Mouse (Mus musculus): ENCODE data around the gene Ppfibp2. TPM values are rescaled to one million over a fixed set of nuclear protein-coding genes. Genes with fewer than 3 reads are reported as not detected.

Ppfibp2 gene
- polyA plus RNA-seq, 1 experiment from 2014 or later = 15.9 TPM

DNA sequence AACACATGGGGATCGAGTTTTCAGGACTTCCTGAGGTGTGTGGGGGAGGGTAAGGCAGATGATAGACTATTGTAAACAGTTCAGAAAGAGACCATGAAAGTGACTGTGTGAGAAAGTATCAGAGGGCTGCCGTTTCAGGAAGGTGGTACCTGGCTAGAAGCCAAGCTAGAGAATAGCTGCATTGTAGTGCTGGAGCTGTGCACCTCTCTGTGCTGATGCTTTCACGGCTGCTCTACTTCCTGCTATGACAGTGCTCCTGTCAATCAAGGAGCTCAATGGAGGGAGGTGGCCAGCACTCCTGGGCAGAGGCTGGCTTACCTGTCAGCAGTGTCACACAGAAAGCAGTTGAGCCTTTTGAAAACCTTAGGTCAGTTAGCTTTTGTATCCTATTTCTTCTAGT lies 92.4 kb downstream of the Ppfibp2 start:
- H3K4me3 ChIP-seq = no peak overlapping the region
- peaks cover 26% of the 10 kb centered on the region for H3K4me1 ChIP-seq
- WGBS = 14% methylated on average over 3 of the region's 3 CpGs
- H3K4me2 ChIP-seq (replicated peaks) = no peak overlapping the region
- no peaks in the 10 kb centered on the region for H3K9me3 ChIP-seq
- H3K9ac ChIP-seq = no peak overlapping the region
- H3K36me3 ChIP-seq = peaks cover 7% of the 10 kb centered on the region
- H3K27ac ChIP-seq = no peak overlapping the region
- no peak for ATAC-seq (ENCODE audit: insufficient number of reproducible peaks, insufficient read depth, low FRiP score, low TSS enrichment)
- no peaks in the 10 kb centered on the region for H3K27me3 ChIP-seq

DNA sequence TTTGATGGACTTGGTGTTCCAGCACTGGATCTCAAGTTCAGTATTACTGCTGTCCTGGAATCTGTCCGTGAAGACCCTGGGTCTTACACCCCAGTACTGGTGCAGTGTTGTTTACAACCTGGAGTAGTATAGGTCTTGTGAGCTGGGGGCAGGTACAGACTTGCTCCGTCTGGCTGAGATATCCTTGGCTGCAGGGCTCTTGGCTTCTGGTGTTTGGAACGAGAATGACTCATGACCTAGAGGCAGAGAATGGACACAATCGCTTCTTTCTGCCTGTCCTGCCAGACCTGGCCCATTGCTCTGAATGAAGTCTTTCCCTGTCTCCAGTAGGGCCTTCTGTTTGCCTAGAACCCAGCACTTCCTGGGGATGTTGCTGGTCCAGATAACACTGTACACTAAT lies 93.0 kb downstream of the Ppfibp2 start:
- H3K9ac ChIP-seq = no peak overlapping the region
- ATAC-seq (ENCODE audit: insufficient number of reproducible peaks, insufficient read depth, low FRiP score, low TSS enrichment) = no peak
- H3K4me3 ChIP-seq = no peak overlapping the region
- no peaks in the 10 kb centered on the region for H3K27me3 ChIP-seq
- no peak overlapping the region for H3K4me2 ChIP-seq (replicated peaks)
- no peak overlapping the region for H3K27ac ChIP-seq
- WGBS = 70% methylated on average over 4 of the region's 4 CpGs
- H3K36me3 ChIP-seq = peaks cover 6% of the 10 kb centered on the region
- no peaks in the 10 kb centered on the region for H3K9me3 ChIP-seq
- H3K4me1 ChIP-seq = peaks cover 31% of the 10 kb centered on the region

DNA sequence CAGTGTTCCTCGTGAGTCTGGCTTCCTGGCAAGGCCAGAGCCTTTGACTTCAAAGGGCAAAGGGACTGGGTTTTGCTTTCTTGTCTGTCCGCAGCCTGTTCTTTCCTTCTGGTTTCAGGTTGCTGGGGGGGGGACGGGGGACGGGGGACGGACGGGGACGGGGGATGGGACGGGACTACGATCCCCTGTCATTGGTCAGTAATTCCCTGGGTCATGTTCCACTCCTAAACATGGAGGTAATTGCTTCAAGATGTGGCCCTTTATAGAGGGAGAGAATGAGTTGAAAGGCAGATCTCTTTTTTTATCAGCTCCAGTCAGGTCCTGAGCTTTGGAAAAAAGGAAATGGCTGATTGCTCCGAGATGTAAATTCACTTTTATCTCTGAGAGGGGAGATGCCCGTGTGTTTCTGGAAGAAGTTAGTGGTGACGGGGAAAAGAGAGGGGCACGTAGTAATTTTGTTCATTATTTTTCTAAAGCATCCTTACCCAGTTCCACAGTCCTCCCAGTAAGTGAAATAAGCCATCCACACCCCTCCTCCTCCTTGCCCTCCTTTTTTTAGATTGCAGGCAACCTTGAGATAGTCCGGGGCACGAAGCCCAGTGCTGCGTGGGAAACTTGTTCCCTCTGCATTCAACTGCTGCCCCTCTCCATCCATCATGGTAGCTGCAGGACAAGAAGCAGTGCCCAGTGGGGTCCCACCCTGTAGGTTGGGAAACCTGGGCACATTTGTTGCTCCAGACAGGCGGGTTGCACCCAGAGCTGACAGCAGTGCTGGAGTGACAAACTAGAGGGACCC lies 95.6 kb downstream of the Ppfibp2 start:
- Histone ChIP-seq H3K27me3 (no peaks in the 10 kb centered on the region), H3K9ac (no peak overlapping the region), H3K4me1 (peaks cover 37% of the 10 kb centered on the region), H3K36me3 (no peaks in the 10 kb centered on the region; the same call in 1 of the 2 replicates), H3K27ac (peak overlapping the region; percentile 94), H3K9me3 (no peaks in the 10 kb centered on the region), H3K4me2 (replicated peaks) (peak overlapping the region; percentile 32), H3K4me3 (no peak overlapping the region)
- 9% methylated on average over 17 of the region's 17 CpGs for WGBS
- peak; percentile 57; the same call in 1 of the 2 replicates for ATAC-seq (ENCODE audit: insufficient number of reproducible peaks, insufficient read depth, low FRiP score, low TSS enrichment)

DNA sequence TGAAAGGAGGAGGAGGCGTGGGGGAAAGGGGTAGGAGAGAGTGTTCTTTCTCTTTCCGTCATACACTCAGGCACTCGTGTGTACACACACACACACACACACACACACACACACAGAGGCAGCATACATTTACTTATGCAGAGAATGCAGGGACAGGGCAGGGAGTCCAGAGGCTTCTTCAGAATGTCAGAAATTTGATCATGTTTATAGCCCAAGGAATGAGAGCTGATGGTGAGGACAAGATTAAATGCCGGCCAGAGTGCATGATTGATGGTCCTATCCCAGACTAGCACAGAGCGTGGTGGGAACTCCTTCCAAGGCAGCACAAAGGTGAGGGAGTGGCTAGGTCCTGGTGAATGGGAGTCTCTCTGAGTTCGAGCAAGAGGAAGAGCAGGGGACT lies 96.5 kb downstream of the Ppfibp2 start:
- 0 out of 2 replicates have a peak, but pooled peaks have one; percentile 54 for ATAC-seq (ENCODE audit: insufficient number of reproducible peaks, insufficient read depth, low FRiP score, low TSS enrichment)
- Histone ChIP-seq H3K4me2 (replicated peaks) (peak overlapping the region; percentile 32; the same call in 1 of the 2 replicates), H3K4me3 (no peak overlapping the region)

DNA sequence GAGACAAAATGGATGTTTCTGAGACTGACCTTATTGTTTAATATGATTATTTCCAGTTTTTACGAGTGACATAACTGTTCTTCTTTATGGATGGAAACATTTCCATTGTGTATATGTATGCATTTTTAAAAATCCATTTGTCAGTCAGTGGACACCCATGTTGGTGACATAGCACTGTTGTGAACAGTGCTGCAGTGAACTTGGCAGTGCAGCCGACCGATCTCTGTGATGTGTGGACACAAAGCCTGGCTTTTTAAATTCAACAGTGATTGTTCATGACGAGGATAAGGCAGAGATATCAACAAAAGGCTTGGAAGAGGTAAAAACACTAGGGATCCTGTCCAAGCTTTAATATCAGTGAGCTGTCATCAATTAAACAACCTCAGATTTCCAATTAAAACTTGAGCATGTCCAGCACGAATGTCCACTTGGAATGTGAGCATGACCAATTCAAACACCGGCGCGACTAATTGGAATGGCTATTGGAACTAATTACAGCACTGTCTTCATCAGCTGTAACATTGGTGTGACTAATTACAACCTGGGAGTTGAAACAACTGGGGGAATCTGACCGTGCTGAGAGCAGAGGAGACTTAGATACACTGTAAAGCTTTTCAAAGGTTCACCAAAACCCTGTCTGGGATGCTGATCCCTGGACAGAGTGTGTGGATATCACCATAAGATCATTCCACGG lies 99.4 kb downstream of the Ppfibp2 start:
- Histone ChIP-seq H3K27ac (no peak overlapping the region), H3K4me3 (no peak overlapping the region), H3K27me3 (no peaks in the 10 kb centered on the region), H3K36me3 (no peaks in the 10 kb centered on the region), H3K9me3 (no peaks in the 10 kb centered on the region), H3K4me1 (peaks cover 37% of the 10 kb centered on the region), H3K4me2 (replicated peaks) (no peak overlapping the region), H3K9ac (no peak overlapping the region)
- WGBS = 50% methylated on average over 10 of the region's 10 CpGs
- no peak for ATAC-seq (ENCODE audit: insufficient number of reproducible peaks, insufficient read depth, low FRiP score, low TSS enrichment)

More for the DNA sequence above, 96.5 kb downstream of the Ppfibp2 start:
- Histone ChIP-seq H3K27ac (peak overlapping the region; percentile 94), H3K9me3 (no peaks in the 10 kb centered on the region), H3K27me3 (no peaks in the 10 kb centered on the region), H3K4me1 (peaks cover 37% of the 10 kb centered on the region), H3K36me3 (no peaks in the 10 kb centered on the region), H3K9ac (no peak overlapping the region)
- WGBS = 15% methylated on average over 5 of the region's 6 CpGs

DNA sequence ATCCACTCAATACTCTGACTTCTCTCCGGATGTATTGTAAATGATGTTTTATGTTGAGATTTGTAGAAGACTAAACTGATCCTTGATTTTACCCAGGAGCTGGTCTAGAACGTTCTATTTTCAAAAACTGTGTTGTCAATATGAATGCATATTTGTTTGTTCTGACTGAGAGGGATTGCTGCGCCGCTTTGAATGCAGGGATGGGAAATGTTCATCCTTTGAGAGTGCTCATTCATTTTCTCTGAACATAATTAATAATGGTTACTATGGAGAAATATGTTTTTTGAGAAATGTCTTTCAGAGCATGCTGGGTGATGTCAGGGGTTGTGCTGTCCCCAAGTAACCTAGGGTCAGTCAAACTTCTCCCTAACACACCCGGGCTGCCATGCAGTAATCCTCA lies 102.1 kb downstream of the Ppfibp2 start:
- no peak for ATAC-seq (ENCODE audit: insufficient number of reproducible peaks, insufficient read depth, low FRiP score, low TSS enrichment)
- H3K36me3 ChIP-seq = 0 out of 2 replicates have a peak, but pooled peaks cover 1% of the 10 kb centered on the region
- no peaks in the 10 kb centered on the region for H3K9me3 ChIP-seq
- WGBS = 90% methylated on average over 5 of the region's 5 CpGs
- no peak overlapping the region for H3K4me2 ChIP-seq (replicated peaks)
- H3K4me3 ChIP-seq = no peak overlapping the region
- no peaks in the 10 kb centered on the region for H3K27me3 ChIP-seq
- H3K9ac ChIP-seq = no peak overlapping the region
- peaks cover 20% of the 10 kb centered on the region for H3K4me1 ChIP-seq
- no peak overlapping the region for H3K27ac ChIP-seq

DNA sequence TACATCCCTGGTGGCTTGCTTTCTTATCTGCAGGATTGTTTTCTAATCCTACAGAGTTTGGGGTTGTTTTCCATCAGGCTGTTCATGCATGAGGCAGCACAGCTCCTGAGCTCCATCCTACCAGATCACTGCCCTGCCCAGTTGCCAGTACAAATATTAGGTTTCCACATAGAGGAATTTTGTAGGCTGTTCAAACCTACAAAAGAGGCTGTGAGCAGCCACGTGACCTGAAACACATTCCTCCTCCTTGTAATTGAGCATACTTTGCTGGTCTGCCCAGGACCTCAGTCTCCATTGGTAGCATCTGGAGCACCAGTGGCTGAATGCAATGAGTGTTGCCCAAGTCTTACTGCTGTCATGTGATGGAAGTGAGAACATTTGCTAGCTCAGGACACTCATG lies 104.9 kb downstream of the Ppfibp2 start:
- no peak for ATAC-seq (ENCODE audit: insufficient number of reproducible peaks, insufficient read depth, low FRiP score, low TSS enrichment)
- 0 out of 2 replicates have a peak, but pooled peaks cover 3% of the 10 kb centered on the region for H3K36me3 ChIP-seq
- 44% methylated on average over 1 of the region's 1 CpGs for WGBS

DNA sequence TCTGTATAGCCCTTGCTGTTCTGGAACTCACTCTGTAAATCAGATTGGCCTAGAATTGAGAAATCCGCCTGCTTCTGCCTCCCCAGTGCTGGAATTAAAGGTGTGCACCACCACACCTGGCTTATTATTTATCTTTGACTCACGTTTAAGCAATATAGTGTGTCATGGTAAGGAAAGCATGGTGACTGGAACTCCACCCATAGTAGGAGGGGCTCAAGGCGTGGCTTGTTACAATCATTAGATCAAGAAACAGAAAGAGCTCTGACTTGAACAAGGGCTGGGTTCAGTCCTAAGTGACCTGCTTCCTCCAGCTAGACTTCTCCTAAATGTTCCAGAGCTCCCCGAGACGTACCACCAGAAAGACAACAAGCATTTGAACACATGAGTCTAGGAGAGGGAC lies 105.6 kb downstream of the Ppfibp2 start:
- H3K36me3 ChIP-seq = 0 out of 2 replicates have a peak, but pooled peaks cover 3% of the 10 kb centered on the region
- H3K27me3 ChIP-seq = no peaks in the 10 kb centered on the region
- 82% methylated on average over 5 of the region's 5 CpGs for WGBS
- H3K9ac ChIP-seq = no peak overlapping the region
- H3K27ac ChIP-seq = no peak overlapping the region
- ATAC-seq (ENCODE audit: insufficient number of reproducible peaks, insufficient read depth, low FRiP score, low TSS enrichment) = no peak
- H3K4me1 ChIP-seq = peaks cover 23% of the 10 kb centered on the region
- no peak overlapping the region for H3K4me2 ChIP-seq (replicated peaks)
- H3K9me3 ChIP-seq = no peaks in the 10 kb centered on the region
- H3K4me3 ChIP-seq = no peak overlapping the region

More for the DNA sequence above, 104.9 kb downstream of the Ppfibp2 start:
- no peak overlapping the region for H3K4me3 ChIP-seq
- peaks cover 23% of the 10 kb centered on the region for H3K4me1 ChIP-seq
- no peaks in the 10 kb centered on the region for H3K27me3 ChIP-seq
- H3K27ac ChIP-seq = no peak overlapping the region
- H3K9me3 ChIP-seq = no peaks in the 10 kb centered on the region
- no peak overlapping the region for H3K4me2 ChIP-seq (replicated peaks)
- H3K9ac ChIP-seq = no peak overlapping the region

DNA sequence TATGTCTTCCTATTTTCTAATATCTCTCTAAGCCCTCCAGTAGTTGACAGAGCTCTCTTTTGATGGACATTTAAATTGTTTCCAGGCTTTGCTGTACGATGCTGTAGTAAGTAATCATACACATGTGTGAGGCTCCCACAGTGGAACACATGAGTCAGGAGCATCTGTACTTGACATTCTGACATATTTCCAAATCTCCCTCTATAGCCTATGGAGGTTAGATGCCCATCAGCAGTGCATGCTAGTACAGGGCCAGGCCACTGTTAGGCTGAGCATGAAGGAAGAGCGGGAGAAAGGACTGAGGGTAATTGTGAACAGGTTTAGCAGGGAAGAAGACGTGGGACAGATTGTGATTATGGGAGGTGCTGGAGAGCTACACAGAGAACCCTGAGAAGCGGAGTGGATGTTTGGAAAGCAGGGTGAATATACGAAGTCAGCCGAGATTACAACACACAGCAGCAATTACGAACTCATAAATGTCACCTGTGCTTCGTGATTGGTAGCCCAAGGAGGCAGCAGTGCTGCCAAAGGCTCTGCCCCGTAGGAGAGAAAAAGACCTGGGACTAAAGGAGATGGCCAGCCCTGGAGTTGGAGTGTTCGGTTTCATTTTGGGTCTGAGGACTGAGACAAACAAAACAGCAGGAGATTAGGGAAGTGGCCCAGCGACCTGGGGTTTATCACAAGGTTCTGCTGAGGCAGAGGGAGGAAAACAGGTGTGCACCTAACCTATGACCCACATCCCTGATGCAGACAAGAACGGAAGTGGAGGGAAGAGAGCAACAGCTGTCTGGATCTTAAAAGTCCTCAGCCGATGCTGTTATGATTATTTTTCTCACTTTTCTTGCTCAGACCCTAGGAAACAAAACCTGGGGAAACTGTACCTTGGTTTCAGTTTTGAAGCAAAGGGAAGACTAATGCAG lies 107.7 kb downstream of the Ppfibp2 start:
- Histone ChIP-seq H3K27ac (peak overlapping the region; percentile 67), H3K9me3 (no peaks in the 10 kb centered on the region), H3K36me3 (0 out of 2 replicates have a peak, but pooled peaks cover 3% of the 10 kb centered on the region), H3K4me1 (peaks cover 25% of the 10 kb centered on the region), H3K27me3 (no peaks in the 10 kb centered on the region), H3K9ac (no peak overlapping the region), H3K4me2 (replicated peaks) (no peak overlapping the region), H3K4me3 (no peak overlapping the region)
- WGBS = 30% methylated on average over 13 of the region's 13 CpGs
- peak; percentile 42; the same call in 1 of the 2 replicates for ATAC-seq (ENCODE audit: insufficient number of reproducible peaks, insufficient read depth, low FRiP score, low TSS enrichment)

DNA sequence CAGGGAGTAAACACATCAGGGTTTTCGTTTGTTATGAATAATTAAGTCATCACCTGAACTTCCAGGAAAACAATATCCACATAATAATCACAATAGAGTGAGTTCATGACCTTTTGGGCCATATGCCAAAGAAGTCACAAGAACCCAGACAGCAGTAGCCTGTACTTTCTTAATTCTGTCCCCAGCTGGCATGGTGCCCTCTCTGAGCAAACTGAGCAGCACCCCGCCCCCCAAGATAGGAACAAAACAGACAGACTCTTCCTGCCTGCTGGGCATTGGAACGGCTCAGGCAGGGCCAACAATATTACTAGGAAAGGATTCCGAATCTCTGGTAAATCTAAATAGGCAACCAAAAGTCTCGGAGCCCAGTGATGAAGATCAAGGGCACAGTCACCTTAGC lies 110.9 kb downstream of the Ppfibp2 start:
- 77% methylated on average over 5 of the region's 5 CpGs for WGBS
- no peaks in the 10 kb centered on the region for H3K9me3 ChIP-seq
- no peak overlapping the region for H3K4me3 ChIP-seq
- no peak for ATAC-seq (ENCODE audit: insufficient number of reproducible peaks, insufficient read depth, low FRiP score, low TSS enrichment)
- H3K9ac ChIP-seq = no peak overlapping the region
- 0 out of 2 replicates have a peak, but pooled peaks cover 3% of the 10 kb centered on the region for H3K36me3 ChIP-seq
- H3K27ac ChIP-seq = no peak overlapping the region
- no peaks in the 10 kb centered on the region for H3K27me3 ChIP-seq
- H3K4me2 ChIP-seq (replicated peaks) = no peak overlapping the region
- peaks cover 40% of the 10 kb centered on the region for H3K4me1 ChIP-seq

DNA sequence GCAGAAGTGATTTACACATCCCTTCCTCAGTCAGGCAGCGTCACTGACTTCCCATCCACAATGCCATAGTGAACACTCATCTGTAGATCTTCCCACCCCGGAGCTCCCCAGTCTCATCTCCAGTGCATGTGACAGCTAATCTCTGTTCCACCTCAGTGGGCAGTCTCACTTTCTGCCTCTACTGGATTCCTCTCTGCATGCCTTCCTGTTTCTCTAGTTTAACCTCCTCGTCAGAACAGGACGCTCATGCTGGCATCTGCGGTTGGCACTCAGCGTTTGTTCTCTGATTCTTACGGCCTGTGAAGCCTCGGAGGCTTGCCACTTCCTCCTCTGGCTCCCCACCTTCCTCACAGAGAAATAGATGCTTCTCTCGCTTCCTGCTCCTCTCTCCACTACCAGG lies 112.6 kb downstream of the Ppfibp2 start:
- peaks cover 38% of the 10 kb centered on the region for H3K4me1 ChIP-seq
- H3K9ac ChIP-seq = no peak overlapping the region
- H3K36me3 ChIP-seq = no peaks in the 10 kb centered on the region
- peak overlapping the region; percentile 67; the same call in 1 of the 2 replicates for H3K27ac ChIP-seq
- WGBS = 67% methylated on average over 9 of the region's 9 CpGs
- no peaks in the 10 kb centered on the region for H3K9me3 ChIP-seq
- H3K4me2 ChIP-seq (replicated peaks) = no peak overlapping the region
- no peak for ATAC-seq (ENCODE audit: insufficient number of reproducible peaks, insufficient read depth, low FRiP score, low TSS enrichment)
- H3K4me3 ChIP-seq = no peak overlapping the region
- H3K27me3 ChIP-seq = no peaks in the 10 kb centered on the region

Measured in embryonic facial prominence, embryonic 12.5 days (tissue).